Mouse (Mus musculus) thymus, adult 18-20 months (tissue): Measurements from ENCODE around the gene Ins1.

Experiments used
- DNase-seq, 2 experiments: peaks; one replicate each; pipeline ENCODE4 v3.0.0; 2022; ENCODE audit warnings: mixed read lengths in 2 of 2

Gene Ins1

GRCm38 (mm10) chr19:52263997-52264396 lies at the start of gene Ins1:
Gene Ins1, plus strand, starts transcription at chr19:52264297.
- DNase-seq, result no peak
